Mouse (Mus musculus) heart, adult 8-10 months (tissue): ENCODE results near the gene Ddx27. TPM values are rescaled to one million over a fixed set of nuclear protein-coding genes. Genes with fewer than 3 reads are reported as not detected.

Experiments
- DNase-seq: peaks from one replicate; pipeline ENCODE4 v3.0.0; 2022; ENCODE audit warnings: low spot score
- total RNA-seq, 4 experiments: library from RNA; stranded (reverse); gene quantifications; 2 replicates each; pipeline ENCODE4 v1.2.4; 2022

Ddx27 gene
- total RNA-seq, 4 experiments from 2014 or later, result 9.0 to 12.3 (median 10.7) TPM

- no peak for DNase-seq
Observed at GRCm38 (mm10) chr2:167081639-167082038, 66.6 kb downstream of the Ddx27 start.

Other genes with a start within 250 kb of the Ddx27 start
- gene Trp53rkb, start 222.7 kb upstream of the Ddx27 start, total RNA-seq, result 1 to 10 TPM; 1.3 to 3.2 (median 1.9) TPM
- 10 to 100 TPM; 43.4 to 53.9 (median 47.4) TPM for gene Arfgef2, start 209.6 kb upstream of the Ddx27 start, total RNA-seq
- gene Cse1l, start 109.2 kb upstream of the Ddx27 start, total RNA-seq, result 10 to 100 TPM; 36.1 to 50.8 (median 40.1) TPM
- gene Stau1, start 18.9 kb upstream of the Ddx27 start, total RNA-seq, result 10 to 100 TPM; 40.7 to 48.5 (median 44.1) TPM
- 10 to 100 TPM; 29.2 to 47.0 (median 40.3) TPM for gene Znfx1, start 47.8 kb downstream of the Ddx27 start, total RNA-seq
- 10 to 100 TPM; 33.9 to 43.8 (median 38.8) TPM for gene Kcnb1, start 175.0 kb downstream of the Ddx27 start, total RNA-seq
- 10 to 100 TPM; 14.5 to 23.5 (median 16.9) TPM for gene Ptgis, start 225.4 kb downstream of the Ddx27 start, total RNA-seq